Mouse (Mus musculus): ENCODE data around the gene Pdha2. TPM values are rescaled to one million over a fixed set of nuclear protein-coding genes. Genes with fewer than 3 reads are reported as not detected.

Pdha2 gene
- polyA plus RNA-seq, 1 experiment from 2014 or later = not detected

GRCm38 (mm10) chr3:141190429-141190828, 21.7 kb downstream of the Pdha2 start:
- H3K4me2 ChIP-seq (ENCODE audit: low read length) = no peak overlapping the region
- no peaks in the 10 kb centered on the region for H3K4me1 ChIP-seq (ENCODE audit: control insufficient read depth in 2 of 2, insufficient read depth in 2 of 2, low read length in 2 of 2)
- H3K9me3 ChIP-seq (ENCODE audit: control insufficient read depth, low read length) = no peaks in the 10 kb centered on the region
- no peak overlapping the region for H3K27ac ChIP-seq (replicated peaks in 1 of 2; ENCODE audit: control insufficient read depth in 1 of 2, insufficient read depth in 1 of 2, low read depth in 2 of 2, low read length in 2 of 2)
- no peak for ATAC-seq (ENCODE audit: insufficient number of reproducible peaks, insufficient read depth, low FRiP score, low read depth)
- no peak overlapping the region for H3K9ac ChIP-seq (ENCODE audit: low read length)
- H3K4me3 ChIP-seq (ENCODE audit: control insufficient read depth in 1 of 2, insufficient read depth in 1 of 2, low read depth in 1 of 2, low read length in 2 of 2) = no peak overlapping the region
- WGBS = 78% methylated on average over 4 of the region's 4 CpGs
- no peaks in the 10 kb centered on the region for H3K27me3 ChIP-seq (ENCODE audit: control insufficient read depth, insufficient read depth, low read length)
- no peaks in the 10 kb centered on the region for H3K36me3 ChIP-seq (ENCODE audit: control insufficient read depth, insufficient read depth, low read length)

DNA sequence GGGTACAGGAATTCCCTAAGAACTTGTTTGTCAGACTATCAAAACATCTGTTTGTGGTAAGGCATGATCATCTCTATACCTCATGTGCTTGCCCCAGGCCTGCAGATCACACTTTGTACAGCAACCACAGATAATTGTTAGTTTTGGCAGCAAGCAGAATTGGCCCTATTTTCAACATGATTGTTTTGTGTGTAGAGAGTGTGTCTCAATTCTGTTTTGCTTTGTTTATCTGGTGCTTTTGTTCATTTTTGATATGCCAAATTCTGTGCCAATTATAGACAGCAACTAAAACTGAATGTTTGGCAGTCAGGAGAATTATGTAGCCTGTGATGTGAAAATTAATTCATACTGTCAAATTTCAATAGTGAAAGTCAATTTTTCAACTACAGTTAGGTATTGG, 51.2 kb downstream of the Pdha2 start:
- no peak for ATAC-seq (ENCODE audit: insufficient number of reproducible peaks, insufficient read depth, low FRiP score, low read depth)
- H3K27me3 ChIP-seq (ENCODE audit: control insufficient read depth, insufficient read depth, low read length) = no peaks in the 10 kb centered on the region
- H3K4me1 ChIP-seq (ENCODE audit: control insufficient read depth in 2 of 2, insufficient read depth in 2 of 2, low read length in 2 of 2) = no peaks in the 10 kb centered on the region
- no peaks in the 10 kb centered on the region for H3K36me3 ChIP-seq (ENCODE audit: control insufficient read depth, insufficient read depth, low read length)
- no peak overlapping the region for H3K4me3 ChIP-seq (ENCODE audit: control insufficient read depth in 1 of 2, insufficient read depth in 1 of 2, low read depth in 1 of 2, low read length in 2 of 2)
- H3K9ac ChIP-seq (ENCODE audit: low read length) = no peak overlapping the region
- no peak overlapping the region for H3K4me2 ChIP-seq (ENCODE audit: low read length)
- H3K27ac ChIP-seq (replicated peaks in 1 of 2; ENCODE audit: control insufficient read depth in 1 of 2, insufficient read depth in 1 of 2, low read depth in 2 of 2, low read length in 2 of 2) = no peak overlapping the region
- H3K9me3 ChIP-seq (ENCODE audit: control insufficient read depth, low read length) = no peaks in the 10 kb centered on the region

Data from heart, embryonic 14.5 days (tissue).